Mouse (Mus musculus): ENCODE measurements around the gene Gtf2b. TPM values are rescaled to one million over a fixed set of nuclear protein-coding genes. Genes with fewer than 3 reads are reported as not detected.

Gene Gtf2b
- polyA plus RNA-seq, 1 experiment from 2014 or later: 91.8 TPM

GRCm38 (mm10) chr3:142826449-142827146 lies 61.8 kb downstream of the Gtf2b start:
- Histone ChIP-seq H3K4me1 (no peaks in the 10 kb centered on the region), H3K4me2 (replicated peaks) (no peak overlapping the region), H3K27me3 (no peaks in the 10 kb centered on the region), H3K36me3 (peaks cover 28% of the 10 kb centered on the region), H3K9me3 (no peaks in the 10 kb centered on the region), H3K4me3 (no peak overlapping the region), H3K9ac (replicated peaks) (no peak overlapping the region), H3K27ac (replicated peaks) (no peak overlapping the region)
- ATAC-seq (ENCODE audit: low FRiP score, low read depth): no peak
- 90% methylated on average over 4 of the region's 4 CpGs for WGBS

GRCm38 (mm10) chr3:142832910-142833309 lies 68.1 kb downstream of the Gtf2b start:
- Histone ChIP-seq H3K36me3 (peaks cover 12% of the 10 kb centered on the region), H3K4me1 (peaks cover 5% of the 10 kb centered on the region; the same call in 1 of the 2 replicates), H3K4me2 (replicated peaks) (no peak overlapping the region), H3K9ac (replicated peaks) (no peak overlapping the region), H3K27ac (replicated peaks) (no peak overlapping the region), H3K4me3 (no peak overlapping the region), H3K9me3 (no peaks in the 10 kb centered on the region), H3K27me3 (no peaks in the 10 kb centered on the region)
- 94% methylated on average over 3 of the region's 3 CpGs for whole genome bisulfite sequencing
- no peak for ATAC-seq (ENCODE audit: low FRiP score, low read depth)

Other genes with a start within 250 kb of the Gtf2b start
- 1.8 and 2.3 TPM in 2 replicates for gene Gbp7, start 234.7 kb upstream of the Gtf2b start, polyA plus RNA-seq (2016; fragmentation: Nextera tagmentation; extraction: Ambion mirVana)
- 0.38 and 0.64 TPM in 2 replicates for gene Gbp3, start 205.0 kb upstream of the Gtf2b start, polyA plus RNA-seq (2016; fragmentation: Nextera tagmentation; extraction: Ambion mirVana)
- not detected in 2 replicates for gene Gbp2b, start 170.2 kb upstream of the Gtf2b start, polyA plus RNA-seq (2016; fragmentation: Nextera tagmentation; extraction: Ambion mirVana)
- gene Gbp2, start 144.4 kb upstream of the Gtf2b start, polyA plus RNA-seq (2016; fragmentation: Nextera tagmentation; extraction: Ambion mirVana): 0.29 and 0.55 TPM in 2 replicates
- gene Kyat3, start 64.0 kb upstream of the Gtf2b start, polyA plus RNA-seq (2016; fragmentation: Nextera tagmentation; extraction: Ambion mirVana): 6.9 and 7.9 TPM in 2 replicates
- gene Pkn2, start 117.0 kb downstream of the Gtf2b start, polyA plus RNA-seq (2016; fragmentation: Nextera tagmentation; extraction: Ambion mirVana): 53.1 and 55.0 TPM in 2 replicates